Comparison of ENCODE assay signal across 18 mouse cellular contexts in the genomic region with DNA sequence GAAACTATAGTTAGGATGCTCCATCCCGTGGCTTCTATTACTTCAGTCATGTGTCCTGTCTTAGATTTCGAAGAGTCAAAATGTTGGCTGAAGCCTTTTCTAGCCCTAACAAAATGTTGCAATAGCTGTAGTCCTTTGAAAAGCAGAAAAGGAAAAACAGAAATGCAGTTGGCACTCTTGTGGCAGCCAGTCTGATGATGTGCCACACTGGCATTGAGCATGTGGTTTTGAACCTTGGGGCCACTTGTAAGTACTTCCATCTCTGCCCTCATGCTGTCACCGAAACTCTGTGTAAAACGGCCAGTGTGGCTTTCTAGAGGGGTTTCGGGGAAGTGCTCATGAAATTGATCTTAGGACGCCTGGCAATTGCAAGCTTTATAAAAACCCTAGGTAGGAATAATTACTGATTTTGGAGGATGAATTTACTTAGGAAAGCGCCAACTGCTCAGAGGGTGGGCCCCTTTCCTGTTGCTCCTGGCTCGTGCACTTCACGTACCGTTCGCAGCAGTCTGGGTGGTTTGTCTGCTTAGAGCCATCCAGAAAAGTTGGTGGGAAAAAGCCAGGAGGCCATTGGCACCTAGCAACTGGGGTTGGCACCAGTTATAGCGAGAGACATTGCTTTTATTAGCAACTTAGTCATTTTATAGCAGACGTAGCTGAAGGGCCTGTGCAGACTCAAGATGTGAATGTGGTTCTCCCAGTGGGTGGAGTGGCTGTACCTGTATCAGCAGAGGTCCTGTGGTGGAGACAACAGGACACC.
DNase-seq lines count a peak whose midpoint lies in the region; ATAC-seq and TF ChIP-seq lines count a peak whose summit lies in the region.
"Had no signal": no experiment of that assay in that cellular context is flagged by ENCODE, and none has a peak within 500 bp of the region (broad histone marks: within the 10 kb centered on the region; RNA-seq: fewer than 3 reads in every experiment).

No protein-coding gene starts in this region.

- no peak for TF ChIP-seq POLR2A in heart, adult 2 months (IDR thresholded peaks at IDR 0.05; ENCODE audit: insufficient read depth, low read depth, low read length)
- no peak for TF ChIP-seq POLR2A in cerebellum, adult 2 months (IDR thresholded peaks at IDR 0.05; ENCODE audit: borderline replicate concordance, insufficient read depth, low read length)

- no peak for TF ChIP-seq CTCF in heart, adult 2 months (IDR thresholded peaks at IDR 0.05)
- no peak for TF ChIP-seq CTCF in cerebellum, adult 2 months (IDR thresholded peaks at IDR 0.05; ENCODE audit: borderline replicate concordance, insufficient read depth, low read depth, low read length)

- peak overlapping the region; percentile 38 for H3K27ac ChIP-seq in heart, adult 2 months
- no peak overlapping the region for H3K27ac ChIP-seq in heart, embryonic 10.5 days
- H3K27ac ChIP-seq in cerebellum, adult 2 months (ENCODE audit: insufficient read depth, low read length), result no peak overlapping the region
- peak overlapping the region; percentile 58; the same call in 1 of the 2 replicates for H3K27ac ChIP-seq in embryonic facial prominence, embryonic 10.5 days (replicated peaks)
- H3K27ac ChIP-seq in limb, embryonic 10.5 days, result peak overlapping the region; percentile 62
- H3K27ac ChIP-seq in hindbrain, embryonic 12.5 days, result no peak overlapping the region
- H3K27ac ChIP-seq: hindbrain, embryonic 13.5 days; layer of hippocampus, adult 2 months; liver, embryonic 15.5 days had no signal

- TF ChIP-seq EP300 in heart, adult 2 months (IDR thresholded peaks at IDR 0.05; ENCODE audit: insufficient read depth, low read depth, low read length), result no peak

- H3K9ac ChIP-seq in heart, adult 2 months (ENCODE audit: low read depth, low read length), result no peak overlapping the region
- H3K9ac ChIP-seq in hindbrain, embryonic 12.5 days, result no peak overlapping the region
- H3K9ac ChIP-seq: hindbrain, embryonic 13.5 days; liver, embryonic 15.5 days had no signal

- H3K79me2 ChIP-seq in heart, adult 2 months (replicated peaks; ENCODE audit: control insufficient read depth, insufficient read depth, low read length), result no peaks in the 10 kb centered on the region

- H3K4me3 ChIP-seq in heart, adult 2 months, result no peak overlapping the region
- no peak overlapping the region for H3K4me3 ChIP-seq in heart, embryonic 10.5 days
- H3K4me3 ChIP-seq in cerebellum, adult 2 months (replicated peaks; ENCODE audit: insufficient read depth, low read depth, low read length), result no peak overlapping the region
- no peak overlapping the region for H3K4me3 ChIP-seq in embryonic facial prominence, embryonic 10.5 days
- no peak overlapping the region for H3K4me3 ChIP-seq in limb, embryonic 10.5 days
- no peak overlapping the region for H3K4me3 ChIP-seq in hindbrain, embryonic 12.5 days
- H3K4me3 ChIP-seq: erythroblast, embryonic 14.5 days; hindbrain, embryonic 13.5 days; layer of hippocampus, adult 2 months; liver, embryonic 15.5 days; megakaryocyte, embryonic 14.5 days; myocyte had no signal

- intact Hi-C loops in heart, adult 2 months (cut with DNase I), result loop anchor here (5.0 kb wide), 1 partner anchor 75 kb away; no protein-coding TSS in a partner anchor

- DNase-seq in heart, adult 2 months, result peak in 1 of 2 experiments; percentile 51
- no peak for DNase-seq in heart, embryonic 10.5 days (ENCODE audit: low spot score)
- peak; percentile 70 to 78 for DNase-seq in cerebellum, adult 2 months
- no peak for DNase-seq in embryonic facial prominence, embryonic 10.5 days (ENCODE audit: low spot score)
- DNase-seq in limb, embryonic 10.5 days (ENCODE audit: low spot score), result no peak
- DNase-seq in kidney, postnatal 4 days, result no peak
- no peak for DNase-seq in ovary, postnatal 14 days (ENCODE audit: low spot score)
- DNase-seq: kidney, adult 18-20 months; right cerebral cortex, postnatal 4 days; thymus, postnatal 14 days had no signal

- ATAC-seq in hindbrain, embryonic 12.5 days (ENCODE audit: low FRiP score), result no peak

- no peak overlapping the region for H3K4me2 ChIP-seq in hindbrain, embryonic 12.5 days (replicated peaks)
- H3K4me2 ChIP-seq: hindbrain, embryonic 13.5 days; liver, embryonic 15.5 days had no signal

- 61% methylated on average over 13 of the region's 13 CpGs for WGBS in heart, adult 2 months
- 82% methylated on average over 13 of the region's 13 CpGs for WGBS in heart, embryonic 10.5 days
- WGBS in cerebellum, adult 2 months, result 36% methylated on average over 13 of the region's 13 CpGs
- 75% methylated on average over 13 of the region's 13 CpGs for WGBS in embryonic facial prominence, embryonic 10.5 days
- 83% methylated on average over 13 of the region's 13 CpGs for WGBS in limb, embryonic 10.5 days
- 73% methylated on average over 13 of the region's 13 CpGs for WGBS in hindbrain, embryonic 12.5 days

- H3K4me1 ChIP-seq in heart, adult 2 months (ENCODE audit: control insufficient read depth, insufficient read depth, low read length), result peaks cover 10% of the 10 kb centered on the region
- peaks cover 44% of the 10 kb centered on the region for H3K4me1 ChIP-seq in heart, embryonic 10.5 days
- peaks cover 33% of the 10 kb centered on the region for H3K4me1 ChIP-seq in cerebellum, adult 2 months (ENCODE audit: control insufficient read depth, insufficient read depth, low read length)
- H3K4me1 ChIP-seq in embryonic facial prominence, embryonic 10.5 days, result peaks cover 61% of the 10 kb centered on the region
- H3K4me1 ChIP-seq in limb, embryonic 10.5 days, result peaks cover 51% of the 10 kb centered on the region
- peaks cover 7% of the 10 kb centered on the region for H3K4me1 ChIP-seq in hindbrain, embryonic 12.5 days
- H3K4me1 ChIP-seq: hindbrain, embryonic 13.5 days; megakaryocyte, embryonic 14.5 days had no signal

- no peaks in the 10 kb centered on the region for H3K9me3 ChIP-seq in heart, embryonic 10.5 days
- H3K9me3 ChIP-seq in embryonic facial prominence, embryonic 10.5 days, result no peaks in the 10 kb centered on the region
- no peaks in the 10 kb centered on the region for H3K9me3 ChIP-seq in limb, embryonic 10.5 days (replicated peaks)
- no peaks in the 10 kb centered on the region for H3K9me3 ChIP-seq in hindbrain, embryonic 12.5 days (replicated peaks)
- H3K9me3 ChIP-seq: hindbrain, embryonic 13.5 days; liver, embryonic 15.5 days; megakaryocyte, embryonic 14.5 days had no signal

- no peaks in the 10 kb centered on the region for H3K27me3 ChIP-seq in heart, adult 2 months (ENCODE audit: control insufficient read depth, insufficient read depth, low read length)
- peaks cover 42% of the 10 kb centered on the region for H3K27me3 ChIP-seq in heart, embryonic 10.5 days (ENCODE audit: insufficient read depth, poor library complexity, severe bottlenecking)
- H3K27me3 ChIP-seq in cerebellum, adult 2 months (ENCODE audit: control insufficient read depth, insufficient read depth, low read length), result no peaks in the 10 kb centered on the region
- H3K27me3 ChIP-seq in embryonic facial prominence, embryonic 10.5 days (replicated peaks; ENCODE audit: low read depth, poor library complexity, severe bottlenecking), result peaks cover 7% of the 10 kb centered on the region; the same call in 1 of the 2 replicates
- H3K27me3 ChIP-seq in limb, embryonic 10.5 days (ENCODE audit: low read depth, poor library complexity, severe bottlenecking), result no peaks in the 10 kb centered on the region
- H3K27me3 ChIP-seq in hindbrain, embryonic 12.5 days, result no peaks in the 10 kb centered on the region
- H3K27me3 ChIP-seq: liver, embryonic 15.5 days; megakaryocyte, embryonic 14.5 days had no signal

- no peaks in the 10 kb centered on the region; the same call in 1 of the 2 replicates for H3K36me3 ChIP-seq in heart, adult 2 months (ENCODE audit: control insufficient read depth, insufficient read depth, low read length)
- no peaks in the 10 kb centered on the region for H3K36me3 ChIP-seq in heart, embryonic 10.5 days
- no peaks in the 10 kb centered on the region for H3K36me3 ChIP-seq in embryonic facial prominence, embryonic 10.5 days (replicated peaks)
- no peaks in the 10 kb centered on the region for H3K36me3 ChIP-seq in limb, embryonic 10.5 days
- H3K36me3 ChIP-seq in hindbrain, embryonic 12.5 days, result no peaks in the 10 kb centered on the region
- H3K36me3 ChIP-seq: G1E; hindbrain, embryonic 13.5 days; liver, embryonic 15.5 days had no signal

Comparison
In these comparisons a context has a peak if more than half of its experiments do, and no peak if none do; other contexts are left out.
1. H3K27ac ChIP-seq: peak in heart, adult 2 months (single experiment), embryonic facial prominence, embryonic 10.5 days (single experiment) and limb, embryonic 10.5 days (single experiment); none in heart, embryonic 10.5 days (single experiment), cerebellum, adult 2 months (single experiment) and hindbrain, embryonic 12.5 days (single experiment).
2. DNase-seq: peak in cerebellum, adult 2 months (2 of 2); none in heart, embryonic 10.5 days (single experiment), embryonic facial prominence, embryonic 10.5 days (single experiment), limb, embryonic 10.5 days (single experiment), kidney, postnatal 4 days (0 of 2) and ovary, postnatal 14 days (single experiment).